Mouse (Mus musculus) embryonic fibroblast, embryonic 13.5 days (primary cell): ENCODE measurements around the gene Pex1. TPM values are rescaled to one million over a fixed set of nuclear protein-coding genes. Genes with fewer than 3 reads are reported as not detected.
"Not testable (repeated sequence)": the region's sequence is repeated elsewhere in the genome, so short reads cannot be mapped to it uniquely, and the experiment has no call there.

ENCODE experiments used
- H3K27ac ChIP-seq: 2 replicates; pipeline ENCODE4 v1.5.1; 2012; ENCODE audit warnings: low read length, control low read depth, inconsistent platforms; ENCODE audit not compliant: insufficient read depth
- H3K4me1 ChIP-seq: 2 replicates; pipeline ENCODE4 v1.6.1; 2011; ENCODE audit warnings: low read length; ENCODE audit not compliant: control insufficient read depth, insufficient read depth
- H3K4me3 ChIP-seq: 2 replicates; pipeline ENCODE4 v1.5.1; 2011; ENCODE audit warnings: mild to moderate bottlenecking, control low read depth, low read length; ENCODE audit not compliant: insufficient read depth
- CTCF ChIP-seq: IDR thresholded peaks from 2 replicates; pipeline ENCODE4 v1.5.1; 2011; ENCODE audit warnings: mild to moderate bottlenecking, control low read depth, low read length, moderate library complexity, borderline replicate concordance; ENCODE audit not compliant: insufficient read depth
- POLR2A ChIP-seq: IDR thresholded peaks from 2 replicates; pipeline ENCODE4 v1.6.1; 2011; ENCODE audit warnings: low read depth, mild to moderate bottlenecking, control low read depth, low read length, moderate library complexity
- polyA plus RNA-seq: library from polyadenylated mRNA; stranded (reverse); fragments of >200 nt; gene quantifications from 2 replicates; pipeline ENCODE4 v1.2.4, GENCODE M21; 2011; ENCODE audit warnings: low read depth; ENCODE audit not compliant: missing spikeins, insufficient read length

Pex1 gene
- polyA plus RNA-seq, 1 experiment = 13.1 TPM

DNA sequence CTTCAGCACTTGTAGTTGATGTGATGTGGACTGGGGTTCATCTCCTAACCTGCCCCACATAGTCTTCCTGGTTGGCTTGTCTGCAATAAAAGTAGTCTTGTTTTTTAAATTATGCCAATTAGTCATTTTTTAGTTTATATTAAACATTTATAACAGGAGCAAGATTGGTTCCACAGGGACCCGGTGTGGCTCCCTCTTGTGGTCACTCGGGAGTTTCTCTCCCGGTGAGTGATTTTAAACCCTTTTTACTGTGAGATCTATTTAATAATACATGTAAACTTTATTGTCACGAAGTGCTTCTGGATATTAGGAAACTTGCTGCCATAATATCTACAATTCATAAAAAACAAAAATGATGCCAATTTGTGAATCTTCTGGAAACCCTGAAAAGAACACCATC, 38.1 kb downstream of the Pex1 start:
- no peak overlapping the region for H3K27ac ChIP-seq
- no peaks in the 10 kb centered on the region for H3K4me1 ChIP-seq
- no peak for TF ChIP-seq CTCF
- no peak for TF ChIP-seq POLR2A
- H3K4me3 ChIP-seq = no peak overlapping the region

DNA sequence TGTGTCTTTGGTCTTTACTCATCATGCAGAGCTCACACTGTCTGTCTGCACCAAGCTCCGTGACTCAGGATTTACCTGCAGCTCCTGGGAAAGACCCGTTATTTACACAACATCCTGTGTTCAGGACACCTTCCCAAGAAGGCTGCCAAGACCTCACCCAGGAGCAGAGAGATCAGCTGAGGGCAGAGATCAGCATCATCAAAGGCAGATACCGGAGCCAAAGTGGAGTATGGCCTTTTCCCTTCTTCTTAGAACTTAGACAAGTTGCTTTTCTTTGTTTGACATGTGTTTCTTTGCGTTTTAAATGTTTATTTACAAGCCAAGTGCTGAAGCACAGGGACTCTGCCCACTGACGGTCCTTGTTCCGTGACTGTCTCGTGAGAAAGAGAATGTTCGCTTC, 39.4 kb downstream of the Pex1 start:
- H3K4me3 ChIP-seq = no peak overlapping the region

GRCm38 (mm10) chr5:3644621-3645020, 48.8 kb downstream of the Pex1 start:
- H3K27ac ChIP-seq = no peak overlapping the region
- TF ChIP-seq CTCF = no peak
- no peak for TF ChIP-seq POLR2A
- no peak overlapping the region for H3K4me3 ChIP-seq
- no peaks in the 10 kb centered on the region for H3K4me1 ChIP-seq

More for the DNA sequence above, 39.4 kb downstream of the Pex1 start:
- TF ChIP-seq CTCF (no peak), POLR2A (no peak)
- Histone ChIP-seq H3K4me1 (no peaks in the 10 kb centered on the region), H3K27ac (no peak overlapping the region)

- Histone ChIP-seq H3K27ac (no peak overlapping the region), H3K4me1 (no peaks in the 10 kb centered on the region), H3K4me3 (0 out of 2 replicates have a peak overlapping the region, but pooled peaks have one; percentile 11)
- no peak for TF ChIP-seq CTCF
- TF ChIP-seq POLR2A = no peak
Measured at GRCm38 (mm10) chr5:3645326-3645725, 49.5 kb downstream of the Pex1 start.

- TF ChIP-seq CTCF (no peak), POLR2A (no peak)
- Histone ChIP-seq H3K4me3 (peak overlapping the region; percentile 81), H3K27ac (no peak overlapping the region), H3K4me1 (no peaks in the 10 kb centered on the region)
Measured at GRCm38 (mm10) chr5:3646539-3646938, 50.7 kb downstream of the Pex1 start.

- peak; percentile 11; the same call in 1 of the 2 replicates for TF ChIP-seq POLR2A
- peak; percentile 3; the same call in 1 of the 2 replicates for TF ChIP-seq CTCF
- Histone ChIP-seq H3K4me1 (no peaks in the 10 kb centered on the region), H3K27ac (peak overlapping the region; percentile 29), H3K4me3 (peak overlapping the region; percentile 81)
Measured at GRCm38 (mm10) chr5:3646991-3647707, 51.3 kb downstream of the Pex1 start.

- Histone ChIP-seq H3K27ac (peak overlapping the region; percentile 29; the same call in 1 of the 2 replicates), H3K4me3 (peak overlapping the region; percentile 81), H3K4me1 (no peaks in the 10 kb centered on the region)
- TF ChIP-seq CTCF (no peak), POLR2A (peak; percentile 48)
Measured at GRCm38 (mm10) chr5:3647708-3648121, 51.8 kb downstream of the Pex1 start.

DNA sequence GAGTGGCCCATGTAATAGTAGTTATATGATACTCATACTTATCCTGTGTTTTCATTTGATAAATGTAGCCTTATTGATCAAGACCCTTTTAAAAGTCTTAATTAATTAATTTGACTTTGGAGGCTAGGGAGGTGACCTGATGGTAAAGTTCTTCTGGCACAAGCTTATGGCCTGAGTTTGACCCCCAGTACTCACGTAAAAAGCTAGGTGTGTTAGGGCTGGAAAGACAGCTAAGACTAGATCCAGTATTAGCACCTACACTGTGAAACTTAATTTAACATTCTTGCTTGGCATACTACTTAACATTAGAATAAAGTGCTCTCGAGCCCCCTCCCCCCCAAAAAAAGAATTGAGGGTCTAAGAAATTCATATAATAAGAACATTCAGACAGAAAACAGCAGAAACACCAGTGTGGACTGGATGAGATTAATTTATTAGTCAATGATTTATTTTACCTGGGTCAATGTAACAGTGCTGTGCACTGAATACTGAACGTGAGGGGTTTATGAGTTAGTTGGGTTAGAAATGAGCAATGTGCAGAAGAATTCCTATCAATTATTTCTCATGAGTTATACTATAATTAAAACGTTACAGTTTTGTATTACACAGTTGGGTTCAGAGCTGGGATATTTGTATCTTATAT, 52.5 kb downstream of the Pex1 start:
- Histone ChIP-seq H3K27ac (no peak overlapping the region), H3K4me1 (no peaks in the 10 kb centered on the region), H3K4me3 (no peak overlapping the region)
- TF ChIP-seq CTCF (no peak), POLR2A (no peak)

DNA sequence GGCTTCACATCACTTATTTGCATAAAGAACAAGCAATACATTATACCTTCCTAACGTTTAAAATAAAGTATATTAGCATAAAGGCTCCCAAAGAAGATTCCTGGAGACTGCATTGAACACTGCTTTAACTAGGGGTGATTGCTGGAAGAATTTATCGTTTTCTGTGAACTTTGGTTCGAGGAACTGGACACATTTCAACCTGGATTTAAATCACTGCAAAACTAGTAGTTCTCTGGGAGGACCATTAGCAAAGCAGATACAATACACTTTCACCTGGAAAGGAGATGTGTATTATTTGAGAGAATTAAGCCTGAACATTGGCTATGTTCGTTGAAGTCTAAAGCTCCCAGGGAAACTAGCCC, 53.0 kb downstream of the Pex1 start:
- H3K4me3 ChIP-seq = no peak overlapping the region
- TF ChIP-seq CTCF (no peak), POLR2A (no peak)
- no peak overlapping the region for H3K27ac ChIP-seq

GRCm38 (mm10) chr5:3650881-3651280, 55.0 kb downstream of the Pex1 start, which contains the start of gene Tmbim7:
Tmbim7 (plus strand) TSS chr5:3651181.
- TF ChIP-seq POLR2A = no peak
- no peak for TF ChIP-seq CTCF
- Histone ChIP-seq H3K4me1 (no peaks in the 10 kb centered on the region), H3K27ac (no peak within 1 kb of the TSS), H3K4me3 (no peak within 1 kb of the TSS)

More for the DNA sequence above, 53.0 kb downstream of the Pex1 start:
- no peaks in the 10 kb centered on the region for H3K4me1 ChIP-seq

DNA sequence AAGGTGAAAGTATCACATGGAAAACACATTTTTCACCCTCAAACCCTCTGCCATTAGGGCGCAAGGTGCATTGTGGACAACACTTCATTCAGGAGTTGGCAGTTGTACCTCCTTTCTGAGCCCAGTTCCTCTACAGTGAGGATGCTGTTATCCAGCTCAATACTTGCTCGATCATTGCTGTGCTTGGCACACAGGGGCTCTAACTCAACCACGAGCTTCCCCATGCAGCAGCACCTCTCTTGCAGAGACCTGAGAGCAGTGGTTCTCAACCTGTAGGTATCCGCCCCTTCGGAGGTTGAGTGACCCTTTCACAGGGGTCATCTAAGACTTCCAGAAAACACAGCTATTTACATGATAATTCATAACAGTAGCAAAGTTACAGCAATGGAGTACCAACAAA, 55.8 kb downstream of the Pex1 start:
- Histone ChIP-seq H3K27ac (no peak overlapping the region), H3K4me3 (no peak overlapping the region), H3K4me1 (no peaks in the 10 kb centered on the region)
- TF ChIP-seq POLR2A (no peak), CTCF (no peak)

GRCm38 (mm10) chr5:3652903-3653575, 57.2 kb downstream of the Pex1 start:
- H3K27ac ChIP-seq, H3K4me1 ChIP-seq, H3K4me3 ChIP-seq: not testable (repeated sequence)
